Mouse (Mus musculus): ENCODE results near the gene Mavs. TPM values are rescaled to one million over a fixed set of nuclear protein-coding genes. Genes with fewer than 3 reads are reported as not detected.

The Mavs gene
- 19.1 and 19.8 TPM in 2 replicates for polyA plus RNA-seq (2014; fragmentation: Nextera tagmentation; extraction: Ambion mirVana)

DNA sequence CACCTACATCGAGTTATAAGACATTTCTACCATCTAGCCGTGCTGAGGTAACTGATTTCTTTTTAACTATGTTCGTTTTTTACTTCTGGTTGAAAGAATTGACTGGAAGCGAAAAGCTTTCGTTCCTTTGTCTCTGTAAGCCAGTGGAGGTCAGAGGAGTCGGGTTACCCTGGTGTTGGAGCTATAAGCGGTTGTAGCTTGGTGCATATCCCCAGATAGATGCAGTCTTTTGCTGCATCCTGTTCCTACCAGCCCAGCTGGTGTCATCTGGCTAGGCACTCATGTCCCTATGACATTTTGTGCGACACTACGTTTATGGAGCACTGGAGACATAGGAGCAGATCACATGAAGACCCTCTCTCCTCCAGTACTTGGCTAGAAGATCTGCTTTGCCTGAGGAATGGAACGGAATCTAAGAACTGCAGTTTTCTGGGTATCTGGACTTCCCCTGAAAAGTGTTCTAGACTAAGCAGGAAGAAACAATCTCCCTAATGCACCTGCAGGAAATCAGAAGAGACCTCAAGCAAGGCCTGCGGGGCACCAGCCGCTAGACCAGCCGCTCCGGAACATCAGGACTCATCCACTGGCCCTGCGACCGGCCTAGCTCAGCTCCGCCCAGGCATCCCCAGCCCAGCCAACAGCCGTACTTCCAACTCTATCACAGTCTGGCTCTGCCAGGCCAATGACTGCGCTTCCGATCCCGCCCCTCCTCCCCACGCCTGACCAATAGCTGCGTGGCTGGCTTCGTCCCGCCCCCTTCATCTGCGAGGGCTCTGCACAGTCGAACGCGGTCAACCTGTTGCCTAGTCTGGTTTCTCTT lies at the start of gene Mavs:
TSS of gene Mavs (plus strand) at position 757 of the 820 bp plus-strand sequence.
- Histone ChIP-seq H3K4me3 (ENCODE audit: low read depth, low read length) (peak within 1 kb of the TSS; percentile 67), H3K27ac (ENCODE audit: low read depth) (peak within 1 kb of the TSS; percentile 16; the same call in 1 of the 2 replicates), H3K9me3 (ENCODE audit: control insufficient read depth, low read length) (no peaks in the 10 kb centered on the region), H3K36me3 (ENCODE audit: control insufficient read depth, insufficient read depth, low read length) (peaks cover under 1% of the 10 kb centered on the region; the same call in 1 of the 2 replicates), H3K4me2 (ENCODE audit: low read length) (peak within 1 kb of the TSS; percentile 97), H3K27me3 (replicated peaks; ENCODE audit: control insufficient read depth, insufficient read depth, low read length) (no peaks in the 10 kb centered on the region), H3K9ac (ENCODE audit: low read length) (peak within 1 kb of the TSS; percentile 69), H3K4me1 (replicated peaks; ENCODE audit: control insufficient read depth, insufficient read depth, low read length) (peaks cover 18% of the 10 kb centered on the region)
- ATAC-seq (replicated peaks; ENCODE audit: low FRiP score, low TSS enrichment, low read depth) (peak; percentile 100), DNase-seq (ENCODE audit: low spot score) (peak; percentile 96)
- 14% methylated on average over 29 of the region's 29 CpGs for WGBS

DNA sequence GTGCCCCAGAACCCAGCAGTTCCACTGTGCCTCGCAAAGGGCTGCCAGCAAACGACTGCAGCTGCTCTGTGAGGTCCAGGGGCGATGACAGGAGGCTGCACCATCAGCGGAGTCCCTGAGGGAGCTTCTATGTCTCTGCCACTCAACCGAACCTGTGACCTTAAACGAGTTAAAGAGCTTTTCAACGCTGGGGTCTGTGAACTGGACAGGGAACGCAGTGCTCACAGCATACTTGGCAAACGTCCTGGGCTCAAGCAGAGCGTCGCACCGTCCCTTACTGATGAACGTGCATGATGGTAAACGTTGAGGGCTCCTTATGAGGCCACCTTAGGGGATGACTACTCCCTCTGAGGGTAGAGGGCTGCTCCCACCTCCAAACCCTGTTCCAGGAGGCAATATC lies 47.5 kb upstream of the Mavs start:
- peak overlapping the region; percentile 69 for H3K4me2 ChIP-seq (ENCODE audit: low read length)
- peak overlapping the region; percentile 66 for H3K4me3 ChIP-seq (ENCODE audit: low read depth, low read length)
- ATAC-seq (replicated peaks; ENCODE audit: low FRiP score, low TSS enrichment, low read depth) (no peak; the same call in 1 of the 2 replicates), DNase-seq (ENCODE audit: low spot score) (no peak)
- H3K9me3 ChIP-seq (ENCODE audit: control insufficient read depth, low read length): no peaks in the 10 kb centered on the region
- peaks cover 29% of the 10 kb centered on the region for H3K4me1 ChIP-seq (replicated peaks; ENCODE audit: control insufficient read depth, insufficient read depth, low read length)
- no peaks in the 10 kb centered on the region for H3K36me3 ChIP-seq (ENCODE audit: control insufficient read depth, insufficient read depth, low read length)
- H3K27me3 ChIP-seq (replicated peaks; ENCODE audit: control insufficient read depth, insufficient read depth, low read length): no peaks in the 10 kb centered on the region
- WGBS: 3% methylated on average over 14 of the region's 14 CpGs
- H3K9ac ChIP-seq (ENCODE audit: low read length): peak overlapping the region; percentile 69
- peak overlapping the region; percentile 58; the same call in 1 of the 2 replicates for H3K27ac ChIP-seq (ENCODE audit: low read depth)

DNA sequence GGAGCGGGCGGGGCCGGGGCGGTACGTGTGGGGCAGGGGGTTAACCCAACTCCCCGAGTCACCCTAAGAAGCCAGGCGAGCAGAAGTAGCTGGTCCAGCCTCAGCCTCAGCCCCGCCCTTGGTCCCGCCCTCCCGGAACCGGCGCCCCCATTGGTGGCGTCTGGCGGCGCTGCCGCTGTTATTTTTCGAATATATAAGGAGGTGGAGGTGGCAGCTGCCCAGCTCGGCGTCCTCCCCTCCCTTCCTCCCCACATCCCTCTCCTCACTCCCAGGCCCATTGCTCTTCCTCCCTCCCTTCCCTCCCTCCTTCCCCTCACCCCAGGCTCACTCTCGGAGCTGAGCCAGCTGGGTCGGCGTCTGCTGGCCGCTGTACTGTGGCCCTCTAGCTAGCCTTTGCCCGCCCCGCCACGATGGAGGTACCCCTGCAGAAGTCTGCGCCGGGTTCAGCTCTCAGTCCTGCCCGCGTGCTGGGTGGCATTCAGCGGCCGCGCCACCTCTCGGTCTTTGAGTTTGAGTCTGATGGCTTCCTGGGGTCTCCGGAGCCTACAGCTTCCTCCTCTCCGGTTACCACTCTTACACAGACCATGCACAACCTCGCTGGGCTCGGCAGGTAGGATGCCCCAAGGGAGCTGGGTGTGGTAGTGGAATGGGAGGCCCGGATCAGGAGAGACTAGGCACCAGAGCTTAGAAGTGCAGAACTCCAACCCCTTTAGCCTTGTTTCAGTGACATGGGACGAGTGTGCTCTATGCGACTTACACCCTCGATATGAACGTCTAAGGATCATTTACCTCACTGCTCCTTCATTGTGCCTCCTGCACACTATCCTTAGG lies 46.9 kb upstream of the Mavs start, which contains the start of the genes Cdc25b and Spef1:
TSS of gene Cdc25b (plus strand) at position 179 of the 831 bp plus-strand sequence.
TSS of gene Spef1 (minus strand) at position 512 of the 831 bp plus-strand sequence.
- Histone ChIP-seq H3K4me1 (replicated peaks; ENCODE audit: control insufficient read depth, insufficient read depth, low read length) (peaks cover 29% of the 10 kb centered on the region), H3K36me3 (ENCODE audit: control insufficient read depth, insufficient read depth, low read length) (peaks cover 6% of the 10 kb centered on the region; the same call in 1 of the 2 replicates), H3K4me2 (ENCODE audit: low read length) (peak within 1 kb of the TSS; percentile 69), H3K27me3 (replicated peaks; ENCODE audit: control insufficient read depth, insufficient read depth, low read length) (no peaks in the 10 kb centered on the region), H3K4me3 (ENCODE audit: low read depth, low read length) (peak within 1 kb of the TSS; percentile 66), H3K9ac (ENCODE audit: low read length) (peak within 1 kb of the TSS; percentile 69), H3K9me3 (ENCODE audit: control insufficient read depth, low read length) (no peaks in the 10 kb centered on the region), H3K27ac (ENCODE audit: low read depth) (peak within 1 kb of the TSS; percentile 58; the same call in 1 of the 2 replicates)
- DNase-seq (ENCODE audit: low spot score) (peak; percentile 92), ATAC-seq (replicated peaks; ENCODE audit: low FRiP score, low TSS enrichment, low read depth) (peak; percentile 93)
- under 1% methylated on average over 36 of the region's 43 CpGs for WGBS

DNA sequence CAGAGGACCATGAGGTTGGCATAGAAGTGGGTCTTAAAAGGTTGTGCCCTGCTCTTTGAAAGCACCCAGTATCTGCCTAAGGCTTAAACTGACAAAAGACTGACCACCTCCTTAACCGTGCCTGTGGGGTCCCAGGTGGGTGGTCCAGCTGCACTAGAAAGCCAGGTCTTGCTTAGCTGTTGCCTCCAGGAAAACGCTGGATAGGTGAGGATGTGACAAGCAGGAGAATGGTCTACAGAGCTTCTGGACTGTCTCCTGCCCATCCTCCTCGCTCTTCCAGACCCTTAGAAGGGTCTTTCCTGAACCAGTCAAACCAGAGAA lies 46.3 kb upstream of the Mavs start:
- no peak for ATAC-seq (replicated peaks; ENCODE audit: low FRiP score, low TSS enrichment, low read depth)

DNA sequence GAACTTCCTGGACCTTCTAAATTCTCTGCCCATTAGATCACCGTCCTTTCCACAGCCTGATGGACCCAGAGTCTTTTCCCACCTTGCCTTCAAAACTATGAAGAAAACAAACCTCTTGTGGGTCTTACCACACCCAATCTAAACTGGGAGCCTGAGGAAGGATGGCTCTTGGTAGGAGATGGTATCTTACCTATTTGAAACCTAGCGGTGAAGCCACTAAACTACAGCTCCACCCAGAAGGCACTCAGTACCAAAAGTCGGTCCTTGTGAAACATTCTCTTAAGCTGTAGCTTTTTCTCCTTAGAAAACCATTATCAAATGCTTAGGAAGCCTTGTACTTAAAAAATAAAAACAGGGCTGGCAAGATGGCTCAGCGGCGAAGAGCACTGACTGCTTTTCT lies 45.6 kb upstream of the Mavs start:
- Histone ChIP-seq H3K27me3 (replicated peaks; ENCODE audit: control insufficient read depth, insufficient read depth, low read length) (no peaks in the 10 kb centered on the region), H3K9me3 (ENCODE audit: control insufficient read depth, low read length) (no peaks in the 10 kb centered on the region), H3K4me2 (ENCODE audit: low read length) (no peak overlapping the region), H3K4me1 (replicated peaks; ENCODE audit: control insufficient read depth, insufficient read depth, low read length) (peaks cover 29% of the 10 kb centered on the region), H3K9ac (ENCODE audit: low read length) (no peak overlapping the region), H3K36me3 (ENCODE audit: control insufficient read depth, insufficient read depth, low read length) (peaks cover 17% of the 10 kb centered on the region), H3K4me3 (ENCODE audit: low read depth, low read length) (no peak overlapping the region), H3K27ac (ENCODE audit: low read depth) (no peak overlapping the region)
- 91% methylated on average over 5 of the region's 5 CpGs for WGBS
- no peak for ATAC-seq (replicated peaks; ENCODE audit: low FRiP score, low TSS enrichment, low read depth)
- no peak for DNase-seq (ENCODE audit: low spot score)

More for the DNA sequence above, 46.3 kb upstream of the Mavs start:
- Histone ChIP-seq H3K4me2 (ENCODE audit: low read length) (peak overlapping the region; percentile 69), H3K9me3 (ENCODE audit: control insufficient read depth, low read length) (no peaks in the 10 kb centered on the region), H3K36me3 (ENCODE audit: control insufficient read depth, insufficient read depth, low read length) (peaks cover 10% of the 10 kb centered on the region; the same call in 1 of the 2 replicates), H3K27ac (ENCODE audit: low read depth) (peak overlapping the region; percentile 58; the same call in 1 of the 2 replicates), H3K9ac (ENCODE audit: low read length) (peak overlapping the region; percentile 69), H3K4me1 (replicated peaks; ENCODE audit: control insufficient read depth, insufficient read depth, low read length) (peaks cover 29% of the 10 kb centered on the region), H3K4me3 (ENCODE audit: low read depth, low read length) (peak overlapping the region; percentile 66), H3K27me3 (replicated peaks; ENCODE audit: control insufficient read depth, insufficient read depth, low read length) (no peaks in the 10 kb centered on the region)
- WGBS: 18% methylated on average over 3 of the region's 3 CpGs
- no peak for DNase-seq (ENCODE audit: low spot score)

DNA sequence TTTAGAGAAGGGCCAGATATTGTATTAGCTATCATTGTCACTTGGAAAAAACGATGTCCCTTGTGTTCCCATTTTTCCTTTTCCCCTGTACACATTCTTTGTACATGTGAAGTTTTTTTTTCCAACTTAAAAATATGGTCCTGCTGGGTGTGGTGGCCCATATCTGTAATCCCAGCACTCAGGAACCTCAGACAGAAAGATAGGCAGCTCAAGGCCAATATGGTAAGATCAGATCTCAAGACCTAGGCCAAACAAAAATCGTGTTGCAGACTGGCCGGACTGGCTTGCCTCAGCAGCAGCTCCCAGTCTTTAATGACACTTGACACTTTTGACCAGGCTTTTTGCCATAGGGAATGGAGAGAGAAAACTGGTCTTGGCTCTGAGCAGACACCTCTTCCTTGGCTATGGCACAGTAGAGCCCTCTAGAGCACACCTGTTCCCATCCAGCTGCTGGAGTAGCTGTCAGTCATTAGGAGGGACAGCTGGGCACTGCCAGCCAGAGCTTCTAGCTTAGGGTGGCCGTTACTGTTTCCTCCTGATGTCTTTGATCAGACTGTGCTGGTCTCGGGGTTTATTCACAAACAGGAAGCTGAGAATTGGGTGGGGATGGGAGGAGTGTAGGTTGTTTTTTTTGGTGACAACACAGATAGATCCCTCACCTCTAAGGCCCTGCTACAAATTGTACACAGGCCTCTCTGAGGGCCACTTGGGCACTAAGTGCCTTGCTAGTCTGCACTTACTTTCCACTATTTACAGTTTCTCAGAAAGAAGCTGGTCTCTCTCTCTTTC lies 44.1 kb upstream of the Mavs start:
- Histone ChIP-seq H3K9me3 (ENCODE audit: control insufficient read depth, low read length) (no peaks in the 10 kb centered on the region), H3K4me2 (ENCODE audit: low read length) (peak overlapping the region; percentile 4; the same call in 1 of the 2 replicates), H3K27ac (ENCODE audit: low read depth) (peak overlapping the region; percentile 60), H3K9ac (ENCODE audit: low read length) (no peak overlapping the region), H3K36me3 (ENCODE audit: control insufficient read depth, insufficient read depth, low read length) (peaks cover 31% of the 10 kb centered on the region), H3K27me3 (replicated peaks; ENCODE audit: control insufficient read depth, insufficient read depth, low read length) (no peaks in the 10 kb centered on the region), H3K4me1 (replicated peaks; ENCODE audit: control insufficient read depth, insufficient read depth, low read length) (peaks cover 29% of the 10 kb centered on the region), H3K4me3 (ENCODE audit: low read depth, low read length) (no peak overlapping the region)
- DNase-seq (ENCODE audit: low spot score) (no peak), ATAC-seq (replicated peaks; ENCODE audit: low FRiP score, low TSS enrichment, low read depth) (no peak)
- WGBS: 49% methylated on average over 5 of the region's 5 CpGs

DNA sequence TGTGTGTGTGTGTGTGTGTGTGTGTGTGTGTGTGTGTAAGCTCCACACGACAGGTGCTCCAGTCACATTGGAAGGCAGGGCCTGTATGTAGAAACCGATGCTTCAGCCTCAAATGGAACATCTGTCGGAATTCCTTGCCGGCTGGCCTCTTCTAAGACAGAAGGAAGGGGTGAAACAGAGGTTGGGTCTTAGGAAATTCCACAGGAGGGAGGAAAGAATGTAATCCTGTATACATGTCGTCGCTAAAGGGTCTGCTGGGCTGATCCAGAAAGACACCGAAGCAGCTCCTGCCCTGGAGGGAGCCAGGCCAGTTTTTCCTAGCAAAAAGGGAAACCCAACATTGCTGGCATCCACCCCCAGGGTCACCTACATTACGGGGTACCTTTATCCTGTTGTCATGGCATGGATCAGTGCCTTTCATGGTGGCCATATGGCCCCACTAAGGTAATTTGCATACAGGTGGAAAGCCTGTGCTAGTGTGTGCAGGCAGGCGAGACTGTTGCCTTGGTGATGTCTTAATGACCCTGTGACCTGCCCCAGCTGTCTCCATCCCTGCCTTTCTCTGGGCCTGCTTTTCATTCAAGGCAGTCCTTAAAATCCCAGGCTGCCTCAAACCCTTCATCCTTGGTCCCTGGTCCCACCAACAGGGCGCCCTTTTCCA lies 43.4 kb upstream of the Mavs start:
- WGBS: 29% methylated on average over 10 of the region's 10 CpGs
- no peak overlapping the region for H3K9ac ChIP-seq (ENCODE audit: low read length)
- H3K4me1 ChIP-seq (replicated peaks; ENCODE audit: control insufficient read depth, insufficient read depth, low read length): peaks cover 29% of the 10 kb centered on the region
- DNase-seq (ENCODE audit: low spot score) (no peak), ATAC-seq (replicated peaks; ENCODE audit: low FRiP score, low TSS enrichment, low read depth) (peak; percentile 14; the same call in 1 of the 2 replicates)
- H3K27me3 ChIP-seq (replicated peaks; ENCODE audit: control insufficient read depth, insufficient read depth, low read length): no peaks in the 10 kb centered on the region
- peaks cover 39% of the 10 kb centered on the region for H3K36me3 ChIP-seq (ENCODE audit: control insufficient read depth, insufficient read depth, low read length)
- peak overlapping the region; percentile 22 for H3K4me2 ChIP-seq (ENCODE audit: low read length)
- peak overlapping the region; percentile 60 for H3K27ac ChIP-seq (ENCODE audit: low read depth)
- no peak overlapping the region for H3K4me3 ChIP-seq (ENCODE audit: low read depth, low read length)
- H3K9me3 ChIP-seq (ENCODE audit: control insufficient read depth, low read length): no peaks in the 10 kb centered on the region

All from intestine, embryonic 14.5 days (tissue).